Mouse (Mus musculus) CD8-positive naive resting alpha-beta T cell, adult 2 months (primary cell): ENCODE data around the gene Aebp2.
"Not testable (repeated sequence)": the region's sequence is repeated elsewhere in the genome, so short reads cannot be mapped to it uniquely, and the experiment has no call there.

ENCODE experiments used
- DNase-seq, 2 experiments: peaks; one replicate each; pipeline ENCODE4 v3.0.0; 2022; ENCODE audit warnings: low read depth in 2 of 2, low spot score in 2 of 2

The Aebp2 gene

DNA sequence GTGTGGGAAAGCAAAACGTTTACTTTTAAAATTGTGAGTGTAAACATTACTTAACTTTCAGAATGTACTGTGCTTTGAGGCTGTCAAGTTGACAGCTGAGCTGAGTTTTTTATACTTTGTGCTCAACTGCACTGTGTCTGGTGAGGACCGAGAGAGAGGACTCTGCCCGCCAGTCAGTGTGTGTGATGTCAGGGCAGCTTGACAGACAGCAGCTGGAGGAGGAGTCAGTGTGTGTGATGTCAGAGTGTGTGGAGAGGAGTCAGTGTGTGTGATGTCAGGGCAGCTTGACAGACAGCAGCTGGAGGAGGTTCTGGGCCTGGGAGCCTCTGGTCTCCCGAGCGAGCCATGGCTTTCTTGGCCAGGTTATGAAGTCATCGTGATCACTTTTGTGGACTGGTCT, 24.4 kb downstream of the Aebp2 start:
- DNase-seq, result no peak

DNA sequence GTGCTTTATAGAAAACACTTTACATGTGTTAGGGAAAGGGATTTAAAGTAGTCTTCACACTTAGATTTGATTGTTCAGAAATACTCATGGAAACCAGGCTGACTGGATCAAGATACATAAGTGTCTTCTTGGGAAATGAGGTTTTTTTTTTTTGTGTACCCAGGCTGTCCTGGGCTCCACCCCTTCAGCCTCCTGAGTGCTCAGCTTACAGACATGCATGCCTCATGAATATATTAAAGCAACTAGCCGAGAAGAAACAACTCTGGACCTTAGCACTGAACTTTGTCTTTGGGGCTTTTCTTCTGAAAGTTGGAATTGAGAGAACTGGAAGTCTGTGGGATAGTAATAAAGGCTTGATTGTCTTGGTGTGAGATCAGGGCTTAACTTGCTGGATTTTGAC, 27.3 kb downstream of the Aebp2 start:
- DNase-seq, result no peak

- no peak for DNase-seq
Measured at GRCm38 (mm10) chr6:140651923-140652322, 29.5 kb downstream of the Aebp2 start.

DNA sequence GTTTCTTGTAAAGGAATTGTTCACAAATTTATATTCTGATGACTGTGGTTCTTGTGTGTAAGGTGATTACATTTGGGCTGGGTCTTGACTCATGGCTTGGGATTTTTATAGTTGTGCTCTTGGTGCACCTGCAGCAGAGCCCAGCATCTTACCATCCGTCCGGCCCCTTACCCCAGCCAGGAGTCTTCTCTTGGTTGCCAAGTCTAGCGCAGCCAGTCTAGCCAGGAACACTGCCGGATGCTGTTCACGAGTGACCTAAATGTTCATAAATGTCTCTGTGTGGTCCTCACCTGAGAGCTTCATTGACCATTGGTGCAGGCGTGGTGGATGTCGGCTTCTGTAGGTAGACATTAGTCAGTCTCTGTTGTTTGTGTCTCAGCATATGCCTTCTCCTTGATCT, 33.0 kb downstream of the Aebp2 start:
- no peak for DNase-seq

DNA sequence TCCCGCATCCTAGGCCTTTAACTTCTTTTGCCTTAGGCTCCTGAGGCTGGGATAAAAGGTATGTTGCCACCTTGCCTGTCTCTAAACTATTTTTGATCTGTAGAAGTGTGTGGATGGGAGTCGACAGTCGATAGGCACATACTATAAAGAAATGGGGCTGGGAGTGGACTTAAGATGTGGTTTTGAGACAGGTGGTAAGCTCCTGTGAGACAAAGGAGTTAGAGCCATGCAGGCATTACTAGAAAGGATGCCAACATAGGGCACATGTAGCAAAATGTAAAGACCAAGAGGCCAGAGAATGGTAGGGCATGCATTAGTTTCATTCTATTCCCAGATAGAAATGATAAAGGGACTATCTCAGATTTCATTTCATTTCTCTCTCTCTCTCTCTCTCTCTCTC, 34.5 kb downstream of the Aebp2 start:
- DNase-seq, result no peak

DNA sequence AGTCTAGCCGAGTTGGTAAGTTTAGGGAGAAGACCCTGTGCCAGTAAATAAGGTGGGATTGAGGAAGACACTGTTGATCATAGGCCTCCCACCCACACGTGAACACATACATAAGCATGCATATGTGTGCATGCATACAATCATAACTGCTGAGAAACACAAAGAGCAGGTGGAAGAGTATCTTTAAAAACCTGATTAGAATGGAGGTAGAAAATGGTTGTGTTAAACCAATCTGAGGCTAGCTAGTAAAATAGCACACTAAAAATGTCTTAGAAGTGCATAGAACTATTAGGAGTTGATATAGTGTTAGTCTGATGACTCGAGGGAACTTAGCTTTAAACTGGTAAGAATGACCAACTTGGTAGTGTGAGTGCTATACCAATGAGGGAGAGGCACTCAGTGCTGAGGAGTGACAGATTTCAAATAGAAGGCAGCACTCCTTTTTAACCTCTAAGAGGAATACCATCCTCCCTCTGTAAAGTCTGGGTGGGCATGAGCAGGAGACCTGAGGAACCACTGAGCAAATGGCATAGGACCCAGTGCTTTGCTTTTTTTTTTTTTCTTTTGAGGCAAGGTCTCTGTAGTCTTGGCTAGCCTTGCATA, 35.6 kb downstream of the Aebp2 start:
- DNase-seq, result no peak

GRCm38 (mm10) chr6:140661111-140661510, 38.6 kb downstream of the Aebp2 start:
- no peak for DNase-seq

- no peak for DNase-seq
Measured at GRCm38 (mm10) chr6:140661777-140662176, 39.3 kb downstream of the Aebp2 start.

DNA sequence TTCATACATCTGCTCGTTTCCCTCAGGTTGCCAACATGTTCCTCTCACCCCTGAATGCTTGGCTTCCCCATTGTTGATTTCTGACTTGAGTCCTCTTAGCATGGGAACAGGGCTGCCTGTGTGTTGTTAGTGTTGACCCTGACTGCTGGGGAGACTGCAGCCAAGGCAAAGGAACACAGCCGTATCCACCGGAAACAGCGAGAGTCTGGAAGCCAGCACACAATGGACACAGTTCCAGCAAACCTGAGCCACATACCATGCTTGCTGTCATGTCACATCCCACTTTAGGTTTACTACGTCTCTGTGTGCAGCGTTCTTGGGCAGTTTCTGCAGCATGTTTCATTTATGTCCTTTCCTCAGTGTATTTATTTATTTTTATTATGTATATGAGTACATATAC, 39.8 kb downstream of the Aebp2 start:
- DNase-seq, result no peak

GRCm38 (mm10) chr6:140662697-140663096, 40.2 kb downstream of the Aebp2 start:
- DNase-seq, result not testable (repeated sequence)

- no peak for DNase-seq
Measured at GRCm38 (mm10) chr6:140664611-140665010, 42.1 kb downstream of the Aebp2 start.

DNA sequence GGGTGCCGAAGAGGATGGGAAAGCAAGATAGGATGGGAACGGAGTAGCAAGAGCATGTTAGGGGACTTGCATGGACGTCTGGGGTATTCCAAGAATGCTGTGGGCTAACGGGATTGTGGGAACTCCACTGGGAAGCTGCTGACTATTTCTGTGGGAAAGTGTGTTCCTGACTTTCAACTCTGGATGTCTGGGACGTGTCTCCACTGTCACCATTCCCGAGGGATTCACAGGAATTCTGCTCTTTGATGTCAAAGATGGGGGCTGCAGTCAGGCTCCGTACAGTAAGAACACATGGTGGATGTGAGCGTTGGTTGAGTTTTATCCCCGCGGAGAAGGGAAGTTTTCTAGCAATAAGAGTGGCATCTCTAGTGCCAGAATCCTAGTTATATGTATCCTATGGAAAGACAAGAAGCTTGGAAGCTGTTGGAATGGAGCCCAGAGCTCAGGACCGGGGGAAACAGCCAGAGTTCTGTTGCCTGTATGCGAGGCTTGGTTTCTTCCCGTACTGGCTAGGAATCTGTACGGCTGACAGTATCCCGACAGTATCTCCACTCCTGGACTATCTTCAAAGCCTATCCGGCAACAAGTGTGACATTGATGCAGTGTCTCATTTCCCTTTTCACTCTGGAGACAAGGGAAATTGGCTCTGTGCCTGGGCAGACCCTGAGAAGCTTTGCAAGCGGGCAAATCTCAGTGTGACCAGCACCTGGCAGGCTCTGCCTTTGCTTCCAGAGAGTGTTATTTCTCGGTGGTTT, 44.2 kb downstream of the Aebp2 start:
- no peak for DNase-seq

GRCm38 (mm10) chr6:140667289-140667906, 44.9 kb downstream of the Aebp2 start:
- no peak for DNase-seq

- no peak for DNase-seq
Measured at GRCm38 (mm10) chr6:140674414-140674813, 52.0 kb downstream of the Aebp2 start.

GRCm38 (mm10) chr6:140676094-140676493, 53.6 kb downstream of the Aebp2 start:
- DNase-seq, result no peak

DNA sequence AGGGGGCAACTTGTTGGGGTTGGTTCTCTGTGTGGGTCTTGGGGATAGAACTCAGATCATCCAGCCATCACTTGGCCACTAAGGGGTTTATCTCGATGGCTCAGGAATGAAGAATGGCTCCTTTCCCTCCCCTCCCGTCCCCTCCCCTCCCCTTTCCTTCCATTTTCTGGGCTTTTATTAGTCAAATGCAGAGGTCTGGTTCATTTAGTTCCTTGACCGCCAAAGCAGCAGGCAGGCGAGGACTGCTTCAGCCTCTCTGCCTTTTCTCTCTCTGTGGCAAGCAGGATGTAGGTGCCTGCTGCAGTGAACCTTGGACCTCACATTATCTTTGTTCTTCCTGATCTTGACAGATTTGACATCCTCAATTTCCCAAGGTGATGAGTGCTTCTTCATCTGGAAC, 54.6 kb downstream of the Aebp2 start:
- no peak for DNase-seq

- no peak for DNase-seq
Measured at GRCm38 (mm10) chr6:140677960-140678359, 55.5 kb downstream of the Aebp2 start.

GRCm38 (mm10) chr6:140678658-140679271, 56.3 kb downstream of the Aebp2 start:
- peak; percentile 61 to 67 for DNase-seq

DNA sequence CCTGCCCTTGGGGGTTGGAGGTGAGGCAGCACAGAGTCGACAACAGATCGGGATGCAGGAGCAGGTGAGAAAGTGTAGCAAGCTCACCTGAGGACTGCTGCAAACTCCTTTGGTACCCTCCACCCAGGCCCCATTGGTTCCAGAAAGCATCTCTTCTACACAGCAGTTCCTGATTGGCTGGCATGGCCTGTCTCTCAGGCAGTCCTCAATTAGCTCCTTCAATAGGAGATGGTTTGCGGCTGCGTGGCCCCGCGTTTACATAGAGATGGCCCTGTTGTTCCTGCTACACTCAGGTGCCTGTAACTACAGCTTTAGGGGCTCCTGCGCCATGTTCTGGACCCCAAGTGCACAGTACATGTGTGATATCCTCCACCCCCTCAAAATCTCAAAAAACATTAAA, 58.2 kb downstream of the Aebp2 start:
- DNase-seq, result no peak

DNA sequence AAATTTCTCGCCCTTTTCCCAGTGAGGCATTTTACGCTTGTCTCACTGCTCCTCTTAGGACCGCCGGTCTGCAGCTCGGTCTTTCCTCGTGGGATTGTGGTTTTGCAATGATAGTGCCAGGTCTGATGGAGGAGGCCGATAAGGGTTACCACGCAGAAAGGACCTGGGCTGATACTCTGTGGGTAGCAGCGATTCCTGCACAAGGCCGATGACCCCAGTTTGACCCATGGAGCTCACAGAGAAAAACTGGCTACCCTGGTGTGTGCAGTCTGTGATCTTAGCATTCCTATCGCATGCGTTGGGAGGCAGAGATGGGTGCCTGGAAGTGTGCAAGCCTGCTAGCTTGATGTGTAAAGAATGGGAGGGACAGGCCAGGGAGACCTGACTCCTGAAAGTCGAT, 60.4 kb downstream of the Aebp2 start:
- no peak for DNase-seq

- no peak for DNase-seq
Measured at GRCm38 (mm10) chr6:140684403-140684802, 61.9 kb downstream of the Aebp2 start.
